Mouse (Mus musculus): ENCODE measurements around the gene Hic2. TPM values are rescaled to one million over a fixed set of nuclear protein-coding genes. Genes with fewer than 3 reads are reported as not detected.
"Not testable (repeated sequence)": the region's sequence is repeated elsewhere in the genome, so short reads cannot be mapped to it uniquely, and the experiment has no call there.

Gene Hic2
- polyA plus RNA-seq, 1 experiment from 2014 or later: 5.0 TPM

DNA sequence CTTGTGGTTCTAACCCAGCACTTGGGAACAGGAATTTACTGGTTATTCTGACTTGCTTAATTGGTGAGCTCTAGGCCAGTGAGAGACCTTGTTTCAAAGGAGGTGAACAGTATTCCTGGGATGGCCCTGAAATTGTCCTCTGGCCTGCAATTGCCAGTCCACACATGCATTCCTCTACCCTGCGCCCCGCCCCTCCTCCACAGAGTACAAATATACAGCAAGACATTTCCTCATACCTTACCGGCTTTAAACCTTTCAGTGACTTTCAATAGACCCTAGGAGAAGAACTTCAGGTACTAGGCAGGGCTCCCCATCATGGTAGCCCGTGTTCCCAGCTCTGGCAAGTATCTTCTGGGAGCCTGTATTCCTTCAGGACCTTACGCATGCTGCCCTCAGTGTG, 7.8 kb upstream of the Hic2 start:
- Histone ChIP-seq H3K4me2 (ENCODE audit: low read length) (no peak overlapping the region), H3K27ac (ENCODE audit: low read depth) (no peak overlapping the region), H3K4me1 (replicated peaks; ENCODE audit: control insufficient read depth, insufficient read depth, low read length) (no peaks in the 10 kb centered on the region), H3K9me3 (ENCODE audit: control insufficient read depth, low read length) (no peaks in the 10 kb centered on the region), H3K9ac (ENCODE audit: low read length) (no peak overlapping the region), H3K4me3 (ENCODE audit: low read depth, low read length) (no peak overlapping the region), H3K36me3 (ENCODE audit: control insufficient read depth, insufficient read depth, low read length) (no peaks in the 10 kb centered on the region), H3K27me3 (replicated peaks; ENCODE audit: control insufficient read depth, insufficient read depth, low read length) (0 out of 2 replicates have a peak, but pooled peaks cover 4% of the 10 kb centered on the region)
- DNase-seq (ENCODE audit: low spot score) (no peak), ATAC-seq (replicated peaks; ENCODE audit: low FRiP score, low TSS enrichment, low read depth) (no peak)
- 88% methylated on average over 5 of the region's 5 CpGs for WGBS

DNA sequence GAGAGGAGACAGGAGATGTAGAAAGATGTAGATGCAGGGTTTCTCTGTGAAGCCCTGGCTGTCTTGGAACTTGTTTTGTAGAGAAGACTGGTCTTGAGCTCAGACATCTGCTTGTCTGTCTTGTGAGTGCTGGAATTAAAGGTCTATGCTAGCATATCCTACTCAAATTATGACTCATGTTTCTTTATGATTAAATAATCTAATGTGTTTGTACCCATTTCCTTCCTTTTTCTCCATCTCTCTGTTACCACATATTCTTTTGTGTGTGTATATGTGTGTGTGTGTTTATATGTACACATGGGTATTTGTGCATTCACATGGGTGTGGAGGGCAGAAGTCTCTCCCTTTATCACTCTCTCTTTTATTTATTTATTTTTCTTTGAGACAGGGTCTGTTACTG, 6.9 kb upstream of the Hic2 start:
- 0 out of 2 replicates have a peak, but pooled peaks cover 4% of the 10 kb centered on the region for H3K27me3 ChIP-seq (replicated peaks; ENCODE audit: control insufficient read depth, insufficient read depth, low read length)
- ATAC-seq (replicated peaks; ENCODE audit: low FRiP score, low TSS enrichment, low read depth): no peak
- no peak overlapping the region for H3K4me3 ChIP-seq (ENCODE audit: low read depth, low read length)
- H3K4me2 ChIP-seq (ENCODE audit: low read length): no peak overlapping the region
- H3K36me3 ChIP-seq (ENCODE audit: control insufficient read depth, insufficient read depth, low read length): no peaks in the 10 kb centered on the region
- H3K27ac ChIP-seq (ENCODE audit: low read depth): no peak overlapping the region
- no peak for DNase-seq (ENCODE audit: low spot score)
- H3K4me1 ChIP-seq (replicated peaks; ENCODE audit: control insufficient read depth, insufficient read depth, low read length): no peaks in the 10 kb centered on the region
- no peak overlapping the region for H3K9ac ChIP-seq (ENCODE audit: low read length)
- H3K9me3 ChIP-seq (ENCODE audit: control insufficient read depth, low read length): no peaks in the 10 kb centered on the region

DNA sequence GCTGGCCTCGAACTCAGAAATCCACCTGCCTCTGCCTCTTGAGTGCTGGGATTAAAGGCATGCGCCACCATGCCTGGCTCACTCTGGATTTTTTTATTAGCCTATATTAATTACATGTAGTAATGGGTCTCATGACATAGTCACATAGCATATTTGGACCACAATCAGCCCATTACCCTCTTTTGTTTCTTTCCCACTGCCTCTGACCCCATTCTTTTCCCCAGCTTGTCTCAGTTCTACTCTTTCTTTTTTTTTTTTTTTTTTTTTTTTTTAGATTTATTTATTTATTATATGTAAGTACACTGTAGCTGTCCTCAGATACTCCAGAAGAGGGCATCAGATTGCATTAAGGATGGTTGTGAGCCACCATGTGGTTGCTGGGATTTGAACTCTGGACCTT, 1.8 kb upstream of the Hic2 start:
- H3K4me2 ChIP-seq (ENCODE audit: low read length); H3K27me3 ChIP-seq (replicated peaks; ENCODE audit: control insufficient read depth, insufficient read depth, low read length); H3K36me3 ChIP-seq (ENCODE audit: control insufficient read depth, insufficient read depth, low read length); H3K9ac ChIP-seq (ENCODE audit: low read length); DNase-seq (ENCODE audit: low spot score); H3K27ac ChIP-seq (ENCODE audit: low read depth); H3K4me3 ChIP-seq (ENCODE audit: low read depth, low read length); ATAC-seq (replicated peaks; ENCODE audit: low FRiP score, low TSS enrichment, low read depth); H3K9me3 ChIP-seq (ENCODE audit: control insufficient read depth, low read length): not testable (repeated sequence)
- 94% methylated on average over 2 of the region's 2 CpGs for WGBS
- peaks cover 25% of the 10 kb centered on the region for H3K4me1 ChIP-seq (replicated peaks; ENCODE audit: control insufficient read depth, insufficient read depth, low read length)

DNA sequence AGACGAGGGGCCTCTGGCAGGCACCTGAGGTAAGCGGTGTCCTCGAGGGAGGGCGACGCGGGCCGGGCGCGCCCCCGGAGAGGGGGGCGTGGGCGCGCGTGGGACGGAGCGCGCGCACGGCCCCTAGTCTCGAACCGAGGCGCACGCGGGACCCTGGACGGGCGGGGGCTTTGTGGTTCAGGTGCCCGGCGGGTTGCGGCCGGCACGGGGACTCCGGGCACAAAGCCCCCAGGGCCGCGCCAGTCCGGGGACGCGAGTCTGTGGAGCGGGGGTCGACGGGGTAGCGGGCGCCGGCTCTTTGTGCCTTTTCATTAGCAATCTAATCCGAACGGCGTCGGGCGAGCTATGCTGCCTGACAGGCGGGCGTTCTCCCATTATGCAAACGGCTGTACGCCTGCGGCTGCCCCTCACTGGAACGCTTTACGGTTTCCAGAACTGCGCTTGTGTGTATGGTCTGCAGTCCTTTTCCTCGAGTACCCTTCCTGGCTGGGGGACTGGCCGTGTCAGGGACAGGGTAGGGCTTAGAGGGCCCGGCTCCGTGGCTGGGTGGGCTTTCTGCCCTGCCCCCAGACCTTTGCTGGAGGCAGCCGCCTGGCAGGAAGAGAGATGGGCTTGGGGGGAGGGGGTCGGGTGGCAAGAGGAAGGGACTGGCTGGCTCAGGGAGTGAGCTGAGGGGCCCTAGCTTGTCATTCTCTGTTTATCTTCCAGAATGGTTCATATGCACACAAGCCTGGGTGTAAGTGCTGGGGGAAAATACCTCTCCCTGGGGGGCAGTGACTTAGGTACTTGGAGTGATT, 528 bp downstream of the Hic2 start:
- WGBS: under 1% methylated on average over 62 of the region's 62 CpGs
- no peak; the same call in none of the 2 replicates for ATAC-seq (replicated peaks; ENCODE audit: low FRiP score, low TSS enrichment, low read depth)
- peak overlapping the region; percentile 91 for H3K27ac ChIP-seq (ENCODE audit: low read depth)

DNA sequence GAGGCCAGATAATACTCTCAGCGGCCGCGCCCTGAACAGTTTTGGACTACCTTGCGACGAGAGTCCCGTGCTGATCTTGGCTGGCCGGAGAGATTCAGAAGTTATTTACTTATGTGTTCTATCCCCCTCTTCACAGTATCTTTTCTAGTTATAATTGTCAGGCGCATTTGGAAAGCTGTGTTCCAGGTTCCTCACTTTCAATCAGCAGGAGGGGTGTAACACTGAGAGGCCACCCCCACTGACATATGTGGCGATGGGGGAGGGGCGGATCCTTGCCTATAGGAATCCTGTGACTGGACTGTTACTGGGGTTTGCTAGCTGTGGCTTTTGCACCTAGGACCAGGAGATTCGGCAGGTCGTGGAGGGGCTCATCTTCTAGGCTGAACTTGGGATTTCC, 1.1 kb downstream of the Hic2 start:
- Histone ChIP-seq H3K4me3 (ENCODE audit: low read depth, low read length) (peak overlapping the region; percentile 94), H3K27me3 (replicated peaks; ENCODE audit: control insufficient read depth, insufficient read depth, low read length) (no peaks in the 10 kb centered on the region), H3K36me3 (ENCODE audit: control insufficient read depth, insufficient read depth, low read length) (no peaks in the 10 kb centered on the region), H3K4me2 (ENCODE audit: low read length) (peak overlapping the region; percentile 76), H3K9me3 (ENCODE audit: control insufficient read depth, low read length) (no peaks in the 10 kb centered on the region), H3K9ac (ENCODE audit: low read length) (peak overlapping the region; percentile 95), H3K4me1 (replicated peaks; ENCODE audit: control insufficient read depth, insufficient read depth, low read length) (peaks cover 39% of the 10 kb centered on the region), H3K27ac (ENCODE audit: low read depth) (peak overlapping the region; percentile 91)
- DNase-seq (ENCODE audit: low spot score): peak; percentile 77
- no peak for ATAC-seq (replicated peaks; ENCODE audit: low FRiP score, low TSS enrichment, low read depth)
- WGBS: under 1% methylated on average over 12 of the region's 12 CpGs

More for the DNA sequence above, 528 bp downstream of the Hic2 start:
- H3K9me3 ChIP-seq (ENCODE audit: control insufficient read depth, low read length): no peaks in the 10 kb centered on the region
- H3K4me3 ChIP-seq (ENCODE audit: low read depth, low read length): peak overlapping the region; percentile 94
- H3K36me3 ChIP-seq (ENCODE audit: control insufficient read depth, insufficient read depth, low read length): no peaks in the 10 kb centered on the region
- H3K27me3 ChIP-seq (replicated peaks; ENCODE audit: control insufficient read depth, insufficient read depth, low read length): no peaks in the 10 kb centered on the region
- peak overlapping the region; percentile 76 for H3K4me2 ChIP-seq (ENCODE audit: low read length)
- H3K9ac ChIP-seq (ENCODE audit: low read length): peak overlapping the region; percentile 95
- DNase-seq (ENCODE audit: low spot score): peak; percentile 88
- peaks cover 33% of the 10 kb centered on the region for H3K4me1 ChIP-seq (replicated peaks; ENCODE audit: control insufficient read depth, insufficient read depth, low read length)

DNA sequence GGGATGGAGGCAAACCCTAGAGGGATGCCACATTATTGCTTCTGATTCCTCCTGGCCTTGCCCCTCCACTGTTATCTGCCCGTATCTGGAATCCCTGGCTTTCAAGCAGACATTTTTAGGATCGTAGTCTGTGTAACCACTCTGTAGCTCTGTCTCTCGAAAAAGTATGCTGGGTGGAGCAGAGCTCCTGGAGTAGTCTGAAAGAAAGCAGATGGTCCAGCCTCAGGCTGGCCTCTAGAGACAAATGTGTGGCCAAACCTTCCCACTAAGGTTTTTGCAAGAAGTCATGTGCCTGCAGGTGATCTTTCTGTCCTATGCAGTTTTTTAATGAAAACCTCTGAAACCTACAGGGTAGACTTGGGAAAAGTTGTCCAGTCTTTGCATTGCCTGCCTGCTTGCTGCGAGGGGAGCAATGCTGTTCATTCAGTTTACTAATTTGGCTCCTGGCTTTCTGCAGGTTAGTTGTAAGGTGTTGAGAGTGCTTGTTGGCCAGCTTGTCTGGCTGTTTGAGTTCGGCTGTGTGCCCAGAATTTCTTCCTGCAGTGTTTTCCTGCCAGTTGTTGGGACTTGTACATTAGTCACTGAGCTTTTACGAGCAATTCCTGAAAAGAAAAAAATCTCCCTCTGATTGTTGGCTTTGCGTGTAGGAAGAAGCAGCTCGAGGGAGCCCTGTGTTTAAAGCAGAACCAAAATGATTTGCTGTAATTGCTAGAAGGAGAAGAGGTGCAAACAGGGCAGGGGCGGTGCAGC, 1.7 kb downstream of the Hic2 start:
- Histone ChIP-seq H3K9ac (ENCODE audit: low read length) (peak overlapping the region; percentile 95; the same call in 1 of the 2 replicates), H3K4me1 (replicated peaks; ENCODE audit: control insufficient read depth, insufficient read depth, low read length) (peaks cover 45% of the 10 kb centered on the region), H3K27ac (ENCODE audit: low read depth) (peak overlapping the region; percentile 91), H3K36me3 (ENCODE audit: control insufficient read depth, insufficient read depth, low read length) (no peaks in the 10 kb centered on the region), H3K27me3 (replicated peaks; ENCODE audit: control insufficient read depth, insufficient read depth, low read length) (no peaks in the 10 kb centered on the region), H3K4me3 (ENCODE audit: low read depth, low read length) (peak overlapping the region; percentile 94), H3K4me2 (ENCODE audit: low read length) (peak overlapping the region; percentile 76), H3K9me3 (ENCODE audit: control insufficient read depth, low read length) (no peaks in the 10 kb centered on the region)
- ATAC-seq (replicated peaks; ENCODE audit: low FRiP score, low TSS enrichment, low read depth) (no peak), DNase-seq (ENCODE audit: low spot score) (no peak)
- 21% methylated on average over 9 of the region's 9 CpGs for WGBS

DNA sequence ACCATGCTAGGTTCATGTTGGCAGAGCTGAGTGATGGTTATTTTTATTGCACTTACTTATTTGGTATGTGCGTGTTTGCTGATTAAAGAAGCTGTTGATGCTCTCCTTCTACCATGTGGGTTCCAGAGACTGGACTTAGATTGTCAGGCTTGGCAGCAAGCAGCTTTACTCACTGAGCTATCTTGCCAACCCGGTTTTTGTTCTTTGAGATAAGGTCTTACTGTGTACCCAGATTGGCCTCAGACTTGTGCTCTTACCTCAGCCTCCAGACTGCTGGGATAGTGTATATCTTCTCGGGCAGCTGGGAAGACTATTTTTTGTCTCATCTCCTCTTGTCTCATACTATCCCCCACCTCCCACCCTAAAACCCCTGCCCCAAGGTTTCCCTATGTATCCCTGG, 4.3 kb downstream of the Hic2 start:
- Histone ChIP-seq H3K9ac (ENCODE audit: low read length) (no peak overlapping the region), H3K9me3 (ENCODE audit: control insufficient read depth, low read length) (no peaks in the 10 kb centered on the region), H3K27me3 (replicated peaks; ENCODE audit: control insufficient read depth, insufficient read depth, low read length) (no peaks in the 10 kb centered on the region), H3K4me2 (ENCODE audit: low read length) (no peak overlapping the region), H3K27ac (ENCODE audit: low read depth) (no peak overlapping the region), H3K36me3 (ENCODE audit: control insufficient read depth, insufficient read depth, low read length) (no peaks in the 10 kb centered on the region), H3K4me3 (ENCODE audit: low read depth, low read length) (no peak overlapping the region), H3K4me1 (replicated peaks; ENCODE audit: control insufficient read depth, insufficient read depth, low read length) (peaks cover 48% of the 10 kb centered on the region)
- DNase-seq (ENCODE audit: low spot score) (no peak), ATAC-seq (replicated peaks; ENCODE audit: low FRiP score, low TSS enrichment, low read depth) (no peak)
- 67% methylated on average over 3 of the region's 3 CpGs for whole genome bisulfite sequencing

DNA sequence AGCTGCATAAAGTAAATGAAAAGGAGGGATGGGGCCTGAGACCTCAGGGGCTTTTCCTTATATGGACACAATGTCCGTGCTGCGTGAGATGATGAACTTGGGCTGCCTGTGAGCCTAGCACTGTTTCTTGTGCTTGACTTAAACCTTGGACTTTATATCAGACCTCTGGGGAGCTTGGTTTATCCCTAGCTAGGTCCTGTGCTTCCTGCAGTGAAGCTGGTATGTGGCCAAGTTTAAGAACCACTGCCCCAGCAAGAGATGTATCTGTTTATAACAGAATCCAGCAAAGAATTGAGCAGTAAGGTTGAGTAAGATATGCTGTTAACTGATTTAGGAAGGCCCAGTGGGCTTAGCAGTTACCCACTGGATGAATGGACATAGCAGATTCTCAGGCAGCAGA, 6.0 kb downstream of the Hic2 start:
- H3K36me3 ChIP-seq (ENCODE audit: control insufficient read depth, insufficient read depth, low read length): no peaks in the 10 kb centered on the region
- no peak for DNase-seq (ENCODE audit: low spot score)
- no peaks in the 10 kb centered on the region for H3K9me3 ChIP-seq (ENCODE audit: control insufficient read depth, low read length)
- H3K4me3 ChIP-seq (ENCODE audit: low read depth, low read length): no peak overlapping the region
- H3K27me3 ChIP-seq (replicated peaks; ENCODE audit: control insufficient read depth, insufficient read depth, low read length): no peaks in the 10 kb centered on the region
- H3K4me1 ChIP-seq (replicated peaks; ENCODE audit: control insufficient read depth, insufficient read depth, low read length): peaks cover 49% of the 10 kb centered on the region
- 0 out of 2 replicates have a peak overlapping the region, but pooled peaks have one; percentile 22 for H3K27ac ChIP-seq (ENCODE audit: low read depth)
- no peak overlapping the region for H3K9ac ChIP-seq (ENCODE audit: low read length)
- ATAC-seq (replicated peaks; ENCODE audit: low FRiP score, low TSS enrichment, low read depth): no peak
- WGBS: 51% methylated on average over 2 of the region's 2 CpGs
- no peak overlapping the region for H3K4me2 ChIP-seq (ENCODE audit: low read length)
